Comparison of ENCODE assay signal across 11 mouse cellular contexts in genomic region chr10:118979339-118979738, GRCm38 (mm10).
DNase-seq lines count a peak whose midpoint lies in the region; ATAC-seq and TF ChIP-seq lines count a peak whose summit lies in the region.
"Had no signal": no experiment of that assay in that cellular context is flagged by ENCODE, and none has a peak within 500 bp of the region (broad histone marks: within the 10 kb centered on the region; RNA-seq: fewer than 3 reads in every experiment).

No protein-coding gene starts in this region.

- no peak overlapping the region for H3K4me3 ChIP-seq in embryonic facial prominence, embryonic 10.5 days
- no peak overlapping the region for H3K4me3 ChIP-seq in limb, embryonic 14.5 days (replicated peaks; ENCODE audit: low read length)

- ATAC-seq in limb, embryonic 14.5 days (ENCODE audit: low FRiP score, low read depth) = peak; percentile 64
- ATAC-seq: forebrain, embryonic 16.5 days had no signal

- no peak overlapping the region for H3K27ac ChIP-seq in embryonic facial prominence, embryonic 10.5 days (replicated peaks)
- no peak overlapping the region for H3K27ac ChIP-seq in limb, embryonic 14.5 days (replicated peaks; ENCODE audit: low read depth, low read length)
- H3K27ac ChIP-seq: macrophage had no signal

- no peak for TF ChIP-seq POLR2A in limb, embryonic 14.5 days (IDR thresholded peaks at IDR 0.05; ENCODE audit: borderline replicate concordance, extremely low read depth, insufficient read depth, insufficient read length)

- peaks cover 9% of the 10 kb centered on the region; the same call in 1 of the 2 replicates for H3K9me3 ChIP-seq in embryonic facial prominence, embryonic 10.5 days
- H3K9me3 ChIP-seq in limb, embryonic 14.5 days (ENCODE audit: control insufficient read depth, low read length) = no peaks in the 10 kb centered on the region

- 0 out of 2 replicates have a peak overlapping the region, but pooled peaks have one; percentile 1 for H3K4me2 ChIP-seq in limb, embryonic 14.5 days (replicated peaks; ENCODE audit: low read depth, low read length, severe bottlenecking)

- DNase-seq in kidney, postnatal 10 days = peak; percentile 45
- no peak for DNase-seq in kidney, adult 18-20 months
- DNase-seq in embryonic facial prominence, embryonic 10.5 days (ENCODE audit: low spot score) = peak; percentile 71
- DNase-seq in limb, embryonic 14.5 days (ENCODE audit: low spot score) = peak; percentile 65
- DNase-seq in thymus, postnatal 0 days (ENCODE audit: low spot score) = peak; percentile 84
- DNase-seq in layer of hippocampus, adult 18-20 months (ENCODE audit: low spot score in 2 of 2) = no peak
- no peak for DNase-seq in cerebellum, postnatal 4 days (ENCODE audit: low spot score in 2 of 2)
- DNase-seq: kidney, adult 9 months; right cerebral cortex, adult 18-20 months had no signal

- H3K4me1 ChIP-seq in embryonic facial prominence, embryonic 10.5 days = peaks cover 15% of the 10 kb centered on the region
- peaks cover 9% of the 10 kb centered on the region; the same call in 1 of the 2 replicates for H3K4me1 ChIP-seq in limb, embryonic 14.5 days (ENCODE audit: control insufficient read depth, insufficient read depth, low read length)

- WGBS in embryonic facial prominence, embryonic 10.5 days = 38% methylated on average over 13 of the region's 13 CpGs
- 47% methylated on average over 13 of the region's 13 CpGs for WGBS in limb, embryonic 14.5 days

- peaks cover 17% of the 10 kb centered on the region; the same call in 1 of the 2 replicates for H3K27me3 ChIP-seq in embryonic facial prominence, embryonic 10.5 days (replicated peaks; ENCODE audit: low read depth, poor library complexity, severe bottlenecking)
- no peaks in the 10 kb centered on the region for H3K27me3 ChIP-seq in limb, embryonic 14.5 days (ENCODE audit: control insufficient read depth, insufficient read depth, low read length)

- H3K36me3 ChIP-seq in embryonic facial prominence, embryonic 10.5 days (replicated peaks) = no peaks in the 10 kb centered on the region
- H3K36me3 ChIP-seq in limb, embryonic 14.5 days (ENCODE audit: control insufficient read depth, insufficient read depth, low read length) = no peaks in the 10 kb centered on the region

- no peak overlapping the region for H3K9ac ChIP-seq in limb, embryonic 14.5 days (ENCODE audit: low read depth, low read length, severe bottlenecking)

Comparison
In these comparisons a context has a peak if more than half of its experiments do, and no peak if none do; other contexts are left out.
1. DNase-seq: peak in kidney, postnatal 10 days (single experiment), embryonic facial prominence, embryonic 10.5 days (single experiment), limb, embryonic 14.5 days (single experiment) and thymus, postnatal 0 days (single experiment); none in kidney, adult 18-20 months (single experiment), layer of hippocampus, adult 18-20 months (0 of 2) and cerebellum, postnatal 4 days (0 of 2).